Mouse (Mus musculus) heart, postnatal 0 days (tissue): Measurements from ENCODE around the gene Cux1. TPM values are rescaled to one million over a fixed set of nuclear protein-coding genes. Genes with fewer than 3 reads are reported as not detected.
A peak's percentile ranks its signal among the peaks of the same experiment; 100 is the strongest.

Experiments used
- ATAC-seq: fragments of 200-750 bp; cut with Nextera tagmentation; 2 replicates; pipeline ENCODE4 v1.8.0; 2017; ENCODE audit warnings: low read depth, moderate number of reproducible peaks, moderate library complexity; ENCODE audit not compliant: insufficient read depth
- DNase-seq: peaks from one replicate; pipeline ENCODE4 v3.0.0-alpha.2; 2016; ENCODE audit warnings: low spot score
- H3K27ac ChIP-seq: fragments of 300-500 bp; sonication (generic); 2 replicates; pipeline ENCODE4 v1.5.1; 2014; ENCODE audit warnings: low read depth, mild to moderate bottlenecking
- H3K27me3 ChIP-seq: fragments of 300-500 bp; sonication (generic); 2 replicates; pipeline ENCODE4 v1.6.1; 2014; ENCODE audit warnings: low read length, mixed read lengths; ENCODE audit not compliant: control insufficient read depth, insufficient read depth
- H3K36me3 ChIP-seq: fragments of 300-500 bp; sonication (generic); replicated peaks from 2 replicates; pipeline ENCODE4 v1.6.1; 2014; ENCODE audit warnings: low read length, mixed read lengths; ENCODE audit not compliant: control insufficient read depth, insufficient read depth
- H3K4me1 ChIP-seq: fragments of 300-500 bp; sonication (generic); 2 replicates; pipeline ENCODE4 v1.6.1; 2014; ENCODE audit warnings: antibody characterized with exemption; ENCODE audit not compliant: control insufficient read depth, insufficient read depth
- H3K4me2 ChIP-seq: fragments of 300-500 bp; sonication (generic); 2 replicates; pipeline ENCODE4 v1.6.1; 2014; ENCODE audit warnings: low read depth, mild to moderate bottlenecking, low read length, moderate library complexity
- H3K4me3 ChIP-seq: fragments of 300-500 bp; sonication (generic); 2 replicates; pipeline ENCODE4 v1.5.1; 2014; ENCODE audit warnings: low read depth, low read length
- H3K9ac ChIP-seq: fragments of 300-500 bp; sonication (generic); replicated peaks from 2 replicates; pipeline ENCODE4 v1.6.1; 2014; ENCODE audit warnings: low read depth, low read length, mixed read lengths
- H3K9me3 ChIP-seq: fragments of 300-500 bp; sonication (generic); replicated peaks from 2 replicates; pipeline ENCODE4 v1.6.1; 2016; ENCODE audit warnings: low read length; ENCODE audit not compliant: control insufficient read depth
- CTCF ChIP-seq: IDR thresholded peaks from 2 replicates; pipeline ENCODE4 v1.5.1; 2016; ENCODE audit warnings: antibody characterized with exemption, control low read depth, low read depth
- EP300 ChIP-seq: IDR thresholded peaks from 2 replicates; pipeline ENCODE4 v1.6.1; 2016; ENCODE audit warnings: antibody characterized with exemption, low read depth
- WGBS: fragments of 180-500 bp; shearing (Covaris S2); extraction: QIAGEN DNeasy Blood & Tissue Kit; methylation state at CpG from one replicate; pipeline ENCODE4 v1.1.7; 2014; 5-methylcytosine and 5-hydroxymethylcytosine counted together
- polyA plus RNA-seq: library from polyadenylated mRNA; unstranded; fragments of >200 nt; fragmentation: Nextera tagmentation; extraction: Ambion mirVana; gene quantifications from 2 replicates; pipeline ENCODE4 v1.2.1, GENCODE M21; 2015
- total RNA-seq: library from RNA; depleted of rRNA; stranded (reverse); fragments of >200 nt; gene quantifications from 2 replicates; pipeline ENCODE4 v1.2.3, GENCODE M21; 2014; ENCODE audit warnings: low replicate concordance

Gene Cux1
- total and polyA plus RNA-seq, 2 experiments from 2014 or later = 50.7 to 89.5 TPM

- Histone ChIP-seq H3K4me1 (peaks cover 24% of the 10 kb centered on the region), H3K9me3 (no peaks in the 10 kb centered on the region), H3K27ac (no peak overlapping the region), H3K9ac (no peak overlapping the region), H3K27me3 (no peaks in the 10 kb centered on the region), H3K36me3 (peaks cover 28% of the 10 kb centered on the region), H3K4me2 (no peak overlapping the region), H3K4me3 (no peak overlapping the region)
- TF ChIP-seq EP300 = no peak
- TF ChIP-seq CTCF = no peak
- ATAC-seq (no peak), DNase-seq (peak; percentile 7)
- WGBS = 65% methylated on average over 3 of the region's 3 CpGs
Measured at GRCm38 (mm10) chr5:136289776-136290175, 277.5 kb downstream of the Cux1 start.

GRCm38 (mm10) chr5:136288351-136289081, 278.8 kb downstream of the Cux1 start:
- Histone ChIP-seq H3K4me1 (peaks cover 16% of the 10 kb centered on the region), H3K27me3 (no peaks in the 10 kb centered on the region), H3K9me3 (no peaks in the 10 kb centered on the region), H3K36me3 (peaks cover 29% of the 10 kb centered on the region), H3K9ac (no peak overlapping the region), H3K4me2 (no peak overlapping the region), H3K4me3 (no peak overlapping the region), H3K27ac (no peak overlapping the region)
- DNase-seq = no peak
- TF ChIP-seq CTCF (no peak), EP300 (no peak)
- ATAC-seq = no peak
- WGBS = 59% methylated on average over 6 of the region's 6 CpGs

- peaks cover 3% of the 10 kb centered on the region; the same call in 1 of the 2 replicates for H3K4me1 ChIP-seq
- TF ChIP-seq CTCF = no peak
- TF ChIP-seq EP300 = no peak
- no peak overlapping the region for H3K27ac ChIP-seq
- H3K4me3 ChIP-seq = no peak overlapping the region
- no peaks in the 10 kb centered on the region for H3K27me3 ChIP-seq
- WGBS = 76% methylated on average over 6 of the region's 6 CpGs
- DNase-seq (no peak), ATAC-seq (no peak)
- H3K4me2 ChIP-seq = no peak overlapping the region
- H3K9me3 ChIP-seq = no peaks in the 10 kb centered on the region
- no peak overlapping the region for H3K9ac ChIP-seq
- peaks cover 40% of the 10 kb centered on the region for H3K36me3 ChIP-seq
Measured at GRCm38 (mm10) chr5:136286566-136286965, 280.7 kb downstream of the Cux1 start.

DNA sequence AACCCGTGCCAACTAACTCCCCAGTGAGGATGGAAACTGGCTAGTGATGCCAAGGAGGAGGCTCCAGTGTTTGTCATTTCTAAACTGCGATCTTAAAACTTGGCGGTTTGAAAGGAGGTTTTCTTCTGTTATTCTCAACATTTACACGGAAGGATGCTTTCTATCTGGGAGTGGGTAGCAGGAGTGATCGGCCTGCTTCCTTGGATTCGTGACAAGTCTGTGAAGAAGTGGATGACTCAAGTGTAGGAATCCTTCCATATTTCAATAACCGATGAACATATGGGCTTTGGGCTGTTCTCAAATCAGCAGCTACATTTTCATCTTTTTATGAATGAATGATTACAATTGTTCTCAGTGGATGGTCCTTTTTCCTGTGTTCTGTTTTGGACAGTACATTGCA, 282.2 kb downstream of the Cux1 start:
- no peak overlapping the region for H3K4me3 ChIP-seq
- no peaks in the 10 kb centered on the region for H3K27me3 ChIP-seq
- ATAC-seq = no peak
- H3K9me3 ChIP-seq = no peaks in the 10 kb centered on the region
- no peak for TF ChIP-seq EP300
- no peak for TF ChIP-seq CTCF
- 0 out of 2 replicates have a peak, but pooled peaks cover 3% of the 10 kb centered on the region for H3K4me1 ChIP-seq
- no peak overlapping the region for H3K27ac ChIP-seq
- H3K36me3 ChIP-seq = peaks cover 42% of the 10 kb centered on the region
- WGBS = 84% methylated on average over 7 of the region's 7 CpGs
- DNase-seq = no peak
- H3K9ac ChIP-seq = no peak overlapping the region
- H3K4me2 ChIP-seq = no peak overlapping the region

- WGBS = 55% methylated on average over 6 of the region's 6 CpGs
- Histone ChIP-seq H3K36me3 (peaks cover 64% of the 10 kb centered on the region), H3K9ac (no peak overlapping the region), H3K27me3 (no peaks in the 10 kb centered on the region), H3K27ac (no peak overlapping the region), H3K4me2 (no peak overlapping the region), H3K4me3 (no peak overlapping the region), H3K9me3 (no peaks in the 10 kb centered on the region), H3K4me1 (no peaks in the 10 kb centered on the region)
- no peak for DNase-seq
- no peak for TF ChIP-seq EP300
- TF ChIP-seq CTCF = peak; percentile 70
- no peak; the same call in 1 of the 2 replicates for ATAC-seq
Measured at GRCm38 (mm10) chr5:136281351-136281750, 285.9 kb downstream of the Cux1 start.

DNA sequence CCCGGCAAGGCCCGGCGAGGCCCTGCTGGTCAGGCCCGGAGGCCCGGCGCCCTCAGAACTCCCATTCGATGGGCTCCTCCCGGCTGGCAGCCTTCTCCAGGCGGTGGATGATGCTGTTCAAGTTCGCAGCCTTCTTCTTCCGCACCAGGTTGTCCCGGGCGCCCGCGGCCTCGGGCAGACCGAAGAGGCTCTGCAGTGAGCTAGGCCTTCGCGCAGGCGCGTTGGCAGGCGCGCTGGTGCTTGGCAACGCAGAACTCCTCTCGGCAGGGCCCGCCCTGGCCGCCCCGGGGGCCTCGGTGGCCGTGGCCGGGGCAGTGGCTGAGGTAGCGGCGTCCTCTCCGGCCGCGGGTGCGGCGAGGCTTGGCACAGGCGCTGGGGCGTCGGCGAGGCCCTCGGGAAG, 292.6 kb downstream of the Cux1 start:
- no peak for ATAC-seq
- peaks cover 73% of the 10 kb centered on the region for H3K36me3 ChIP-seq

More for the DNA sequence above, 292.6 kb downstream of the Cux1 start:
- no peak overlapping the region for H3K4me3 ChIP-seq
- H3K9ac ChIP-seq = no peak overlapping the region
- WGBS = 84% methylated on average over 40 of the region's 43 CpGs
- H3K4me1 ChIP-seq = no peaks in the 10 kb centered on the region
- no peak overlapping the region for H3K27ac ChIP-seq
- H3K9me3 ChIP-seq = no peaks in the 10 kb centered on the region
- H3K4me2 ChIP-seq = no peak overlapping the region
- H3K27me3 ChIP-seq = no peaks in the 10 kb centered on the region
- TF ChIP-seq CTCF (no peak), EP300 (no peak)
- no peak for DNase-seq
